Mouse (Mus musculus): ENCODE results near the gene Hist1h2be.

GRCm38 (mm10) chr13:23586940-23587225 lies 34.0 kb downstream of the Hist1h2be start:
- TF ChIP-seq CTCF (IDR thresholded peaks at IDR 0.05; ENCODE audit: control insufficient read depth, insufficient read depth, low read length) (no peak), POLR2A (IDR thresholded peaks at IDR 0.05; ENCODE audit: borderline replicate concordance, control insufficient read depth, low read depth, low read length) (no peak)
